Mouse (Mus musculus) heart, embryonic 16.5 days (tissue): ENCODE results near the gene Cd7. TPM values are rescaled to one million over a fixed set of nuclear protein-coding genes. Genes with fewer than 3 reads are reported as not detected.

Experiments
- ATAC-seq: fragments of 200-750 bp; cut with Nextera tagmentation; replicated peaks from 2 replicates; pipeline ENCODE4 v1.8.0; 2017; ENCODE audit warnings: moderate number of reproducible peaks; ENCODE audit not compliant: insufficient read depth, low FRiP score; ENCODE audit errors: extremely low read depth
- H3K27ac ChIP-seq: fragments of 300-500 bp; sonication (generic); 2 replicates; pipeline ENCODE4 v1.5.1; 2014; ENCODE audit warnings: mild to moderate bottlenecking, low read length, control low read depth, moderate library complexity
- H3K27me3 ChIP-seq: fragments of 300-500 bp; sonication (generic); 2 replicates; pipeline ENCODE4 v1.6.1; 2014; ENCODE audit warnings: low read length, mixed read lengths; ENCODE audit not compliant: control insufficient read depth, insufficient read depth
- H3K36me3 ChIP-seq: fragments of 300-500 bp; sonication (generic); 2 replicates; pipeline ENCODE4 v1.6.1; 2014; ENCODE audit not compliant: control insufficient read depth, insufficient read depth
- H3K4me1 ChIP-seq: fragments of 300-500 bp; sonication (generic); 2 replicates; pipeline ENCODE4 v1.6.1; 2014; ENCODE audit warnings: low read length, mixed read lengths; ENCODE audit not compliant: control insufficient read depth, insufficient read depth
- H3K4me2 ChIP-seq: fragments of 300-500 bp; sonication (generic); 2 replicates; pipeline ENCODE4 v1.6.1; 2014; ENCODE audit warnings: low read depth, mild to moderate bottlenecking, control low read depth, low read length
- H3K4me3 ChIP-seq: fragments of 300-500 bp; sonication (generic); 2 replicates; pipeline ENCODE4 v1.5.1; 2014; ENCODE audit warnings: mild to moderate bottlenecking, control low read depth, low read length
- H3K9ac ChIP-seq: fragments of 300-500 bp; sonication (generic); 2 replicates; pipeline ENCODE4 v1.6.1; 2014; ENCODE audit warnings: low read length, control low read depth
- H3K9me3 ChIP-seq: fragments of 300-500 bp; sonication (generic); replicated peaks from 2 replicates; pipeline ENCODE4 v1.6.1; 2016; ENCODE audit warnings: low read length; ENCODE audit not compliant: control insufficient read depth
- WGBS: fragments of 180-500 bp; shearing (Covaris S2); extraction: QIAGEN DNeasy Blood & Tissue Kit; methylation state at CpG from one replicate; pipeline ENCODE4 v1.1.7; 2014; 5-methylcytosine and 5-hydroxymethylcytosine counted together
- polyA plus RNA-seq: library from polyadenylated mRNA; unstranded; fragments of >200 nt; fragmentation: Nextera tagmentation; extraction: Ambion mirVana; gene quantifications from 2 replicates; pipeline ENCODE4 v1.2.1, GENCODE M21; 2015

Cd7 gene
- 2.3 and 3.7 TPM in 2 replicates for polyA plus RNA-seq

GRCm38 (mm10) chr11:121039302-121039701 is at the start of gene Cd7:
Gene Cd7 (minus strand): TSS chr11:121039418.
- Histone ChIP-seq H3K4me2 (no peak within 1 kb of the TSS), H3K27me3 (no peaks in the 10 kb centered on the region; the same call in 1 of the 2 replicates), H3K36me3 (no peaks in the 10 kb centered on the region), H3K4me3 (no peak within 1 kb of the TSS), H3K9me3 (no peaks in the 10 kb centered on the region), H3K9ac (no peak within 1 kb of the TSS), H3K27ac (no peak within 1 kb of the TSS), H3K4me1 (no peaks in the 10 kb centered on the region)
- WGBS = 58% methylated on average over 5 of the region's 5 CpGs
- ATAC-seq = no peak

- Histone ChIP-seq H3K36me3 (no peaks in the 10 kb centered on the region), H3K27ac (no peak overlapping the region), H3K9ac (no peak overlapping the region), H3K9me3 (no peaks in the 10 kb centered on the region), H3K4me3 (no peak overlapping the region), H3K4me2 (no peak overlapping the region), H3K27me3 (no peaks in the 10 kb centered on the region), H3K4me1 (0 out of 2 replicates have a peak, but pooled peaks cover 2% of the 10 kb centered on the region)
- no peak for ATAC-seq
- 39% methylated on average over 6 of the region's 6 CpGs for WGBS
These were observed 49.8 kb upstream of the Cd7 start for GRCm38 (mm10) chr11:121088997-121089396.

GRCm38 (mm10) chr11:121086296-121086695 is 47.1 kb upstream of the Cd7 start:
- Histone ChIP-seq H3K4me3 (no peak overlapping the region), H3K27ac (no peak overlapping the region), H3K9ac (no peak overlapping the region), H3K9me3 (no peaks in the 10 kb centered on the region), H3K4me2 (no peak overlapping the region), H3K27me3 (no peaks in the 10 kb centered on the region), H3K4me1 (0 out of 2 replicates have a peak, but pooled peaks cover 2% of the 10 kb centered on the region), H3K36me3 (no peaks in the 10 kb centered on the region)
- 31% methylated on average over 4 of the region's 4 CpGs for WGBS
- ATAC-seq = no peak

GRCm38 (mm10) chr11:121085181-121085580 is 46.0 kb upstream of the Cd7 start:
- H3K9me3 ChIP-seq = no peaks in the 10 kb centered on the region
- H3K9ac ChIP-seq = no peak overlapping the region
- WGBS = 65% methylated on average over 5 of the region's 5 CpGs
- ATAC-seq = no peak
- H3K27me3 ChIP-seq = no peaks in the 10 kb centered on the region
- no peak overlapping the region for H3K4me3 ChIP-seq
- H3K4me2 ChIP-seq = no peak overlapping the region
- H3K4me1 ChIP-seq = 0 out of 2 replicates have a peak, but pooled peaks cover 2% of the 10 kb centered on the region
- H3K36me3 ChIP-seq = no peaks in the 10 kb centered on the region
- no peak overlapping the region for H3K27ac ChIP-seq

- ATAC-seq = no peak
- Histone ChIP-seq H3K4me3 (no peak overlapping the region), H3K9me3 (no peaks in the 10 kb centered on the region), H3K27me3 (no peaks in the 10 kb centered on the region), H3K9ac (no peak overlapping the region), H3K27ac (0 out of 2 replicates have a peak overlapping the region, but pooled peaks have one; percentile 23), H3K4me2 (no peak overlapping the region), H3K36me3 (no peaks in the 10 kb centered on the region), H3K4me1 (no peaks in the 10 kb centered on the region)
- 57% methylated on average over 6 of the region's 6 CpGs for WGBS
These were observed 43.8 kb upstream of the Cd7 start for GRCm38 (mm10) chr11:121082857-121083500.

- Histone ChIP-seq H3K4me2 (no peak overlapping the region), H3K27me3 (no peaks in the 10 kb centered on the region), H3K36me3 (no peaks in the 10 kb centered on the region), H3K9ac (no peak overlapping the region), H3K4me1 (no peaks in the 10 kb centered on the region), H3K4me3 (no peak overlapping the region), H3K9me3 (no peaks in the 10 kb centered on the region), H3K27ac (no peak overlapping the region)
- WGBS = 86% methylated on average over 3 of the region's 3 CpGs
- no peak for ATAC-seq
These were observed 43.0 kb upstream of the Cd7 start for GRCm38 (mm10) chr11:121082250-121082649.

GRCm38 (mm10) chr11:121081120-121081519 is 41.9 kb upstream of the Cd7 start, which contains the start of gene Sectm1a:
Gene Sectm1a (minus strand): TSS chr11:121081220.
- Histone ChIP-seq H3K4me1 (no peaks in the 10 kb centered on the region), H3K27ac (no peak within 1 kb of the TSS), H3K36me3 (no peaks in the 10 kb centered on the region), H3K9me3 (no peaks in the 10 kb centered on the region), H3K4me2 (no peak within 1 kb of the TSS), H3K9ac (no peak within 1 kb of the TSS), H3K27me3 (no peaks in the 10 kb centered on the region), H3K4me3 (no peak within 1 kb of the TSS)
- peak; percentile 37; the same call in 1 of the 2 replicates for ATAC-seq
- WGBS = 67% methylated on average over 3 of the region's 3 CpGs

- Histone ChIP-seq H3K27ac (no peak overlapping the region), H3K9me3 (no peaks in the 10 kb centered on the region), H3K27me3 (no peaks in the 10 kb centered on the region), H3K36me3 (no peaks in the 10 kb centered on the region), H3K4me1 (no peaks in the 10 kb centered on the region), H3K9ac (no peak overlapping the region), H3K4me3 (no peak overlapping the region), H3K4me2 (no peak overlapping the region)
- no peak for ATAC-seq
- 87% methylated on average over 8 of the region's 8 CpGs for WGBS
These were observed 41.1 kb upstream of the Cd7 start for GRCm38 (mm10) chr11:121080330-121080729.

GRCm38 (mm10) chr11:121075655-121076054 is 36.4 kb upstream of the Cd7 start:
- Histone ChIP-seq H3K9me3 (no peaks in the 10 kb centered on the region), H3K36me3 (no peaks in the 10 kb centered on the region), H3K4me3 (no peak overlapping the region), H3K4me2 (no peak overlapping the region), H3K9ac (no peak overlapping the region), H3K27me3 (no peaks in the 10 kb centered on the region), H3K4me1 (no peaks in the 10 kb centered on the region), H3K27ac (no peak overlapping the region)
- ATAC-seq = no peak
- 67% methylated on average over 5 of the region's 5 CpGs for WGBS
